Mouse (Mus musculus): ENCODE measurements around the gene P2ry2.

DNA sequence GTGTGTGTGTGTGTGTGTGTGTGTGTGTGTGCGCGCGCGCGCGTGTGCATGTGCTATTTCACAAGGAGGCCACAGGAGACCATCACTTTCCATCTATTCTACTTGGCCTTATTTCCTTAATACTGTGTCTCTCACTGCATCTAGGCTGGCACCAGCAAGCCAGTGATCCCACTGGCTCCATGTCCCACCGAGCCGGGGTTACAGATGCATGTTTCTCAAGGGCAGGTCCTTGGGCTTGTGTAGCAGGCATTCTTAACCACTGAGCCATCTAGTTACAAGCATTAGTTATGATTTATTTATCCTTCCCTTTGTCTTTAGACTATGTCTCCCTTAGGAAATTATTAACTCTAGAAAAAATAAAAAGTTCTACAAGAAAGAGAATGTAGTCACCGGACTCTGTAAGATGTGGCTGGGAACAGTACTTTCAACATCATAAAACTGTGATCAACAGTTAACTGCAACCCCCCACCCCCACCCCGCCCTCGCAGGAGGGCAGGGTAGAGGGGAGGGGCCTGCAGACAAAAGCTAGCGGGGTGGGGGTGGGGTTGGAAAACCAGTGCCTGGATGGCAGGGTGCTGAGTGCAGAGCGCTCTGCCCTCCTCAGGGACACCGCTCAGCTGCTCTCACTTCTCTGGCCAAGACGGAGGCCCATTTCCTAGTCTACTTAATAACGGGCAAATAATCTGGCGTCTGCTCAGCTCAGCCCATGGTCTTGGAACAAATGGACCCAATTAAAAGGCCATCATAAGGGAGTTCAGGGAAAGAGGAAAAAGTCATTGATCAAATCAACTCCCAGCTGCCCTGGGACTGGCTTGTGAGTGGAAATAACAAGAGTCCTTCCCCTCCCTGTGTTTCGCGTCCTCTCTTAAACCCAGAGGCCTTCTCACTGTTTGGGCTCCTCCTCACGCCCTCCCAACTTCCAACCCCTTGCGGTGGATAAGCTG, 27.9 kb downstream of the P2ry2 start:
- TF ChIP-seq CTCF (IDR thresholded peaks at IDR 0.05; ENCODE audit: borderline replicate concordance, insufficient read depth, low read length) (no peak), POLR2A (IDR thresholded peaks at IDR 0.05; ENCODE audit: low read depth, low read length) (peak; percentile 81)
